Mouse (Mus musculus) limb, embryonic 14.5 days (tissue): ENCODE data around the gene Aaed1. TPM values are rescaled to one million over a fixed set of nuclear protein-coding genes. Genes with fewer than 3 reads are reported as not detected.
A peak's percentile ranks its signal among the peaks of the same experiment; 100 is the strongest.

ENCODE experiments used
- ATAC-seq: fragments of 200-750 bp; cut with Nextera tagmentation; 2 replicates; pipeline ENCODE4 v1.8.0; 2017; ENCODE audit warnings: low read depth, moderate number of reproducible peaks, moderate TSS enrichment; ENCODE audit not compliant: low FRiP score
- DNase-seq: peaks from one replicate; pipeline ENCODE4 v3.0.0-alpha.2; 2015; ENCODE audit warnings: low spot score
- H3K27ac ChIP-seq: fragments of 300-500 bp; sonication (generic); replicated peaks from 2 replicates; pipeline ENCODE4 v1.5.1; 2014; ENCODE audit warnings: low read depth, mild to moderate bottlenecking, low read length, moderate library complexity, mixed read lengths
- H3K27me3 ChIP-seq: fragments of 300-500 bp; sonication (generic); 2 replicates; pipeline ENCODE4 v1.6.1; 2014; ENCODE audit warnings: low read length, mixed read lengths; ENCODE audit not compliant: control insufficient read depth, insufficient read depth
- H3K36me3 ChIP-seq: fragments of 300-500 bp; sonication (generic); 2 replicates; pipeline ENCODE4 v1.6.1; 2014; ENCODE audit warnings: mild to moderate bottlenecking, low read length, moderate library complexity, mixed read lengths; ENCODE audit not compliant: control insufficient read depth, insufficient read depth
- H3K4me1 ChIP-seq: fragments of 300-500 bp; sonication (generic); 2 replicates; pipeline ENCODE4 v1.6.1; 2014; ENCODE audit warnings: antibody characterized with exemption, low read length, mixed read lengths; ENCODE audit not compliant: control insufficient read depth, insufficient read depth
- H3K4me2 ChIP-seq: fragments of 300-500 bp; sonication (generic); replicated peaks from 2 replicates; pipeline ENCODE4 v1.6.1; 2014; ENCODE audit warnings: low read depth, mild to moderate bottlenecking, low read length, moderate library complexity; ENCODE audit not compliant: severe bottlenecking
- H3K4me3 ChIP-seq: fragments of 300-500 bp; sonication (generic); replicated peaks from 2 replicates; pipeline ENCODE4 v1.5.1; 2014; ENCODE audit warnings: low read length
- H3K9ac ChIP-seq: fragments of 300-500 bp; sonication (generic); 2 replicates; pipeline ENCODE4 v1.6.1; 2014; ENCODE audit warnings: mild to moderate bottlenecking, low read depth, low read length, moderate library complexity; ENCODE audit not compliant: severe bottlenecking
- H3K9me3 ChIP-seq: fragments of 300-500 bp; sonication (generic); 2 replicates; pipeline ENCODE4 v1.6.1; 2016; ENCODE audit warnings: low read length; ENCODE audit not compliant: control insufficient read depth
- POLR2A ChIP-seq: fragments of 200-500 bp; IDR thresholded peaks from 2 replicates; pipeline ENCODE4 v1.8.0; 2012; ENCODE audit warnings: inconsistent platforms, mild to moderate bottlenecking, moderate library complexity, borderline replicate concordance; ENCODE audit not compliant: insufficient read depth, insufficient read length; ENCODE audit errors: extremely low read depth
- WGBS: fragments of 180-500 bp; shearing (Covaris S2); extraction: QIAGEN DNeasy Blood & Tissue Kit; methylation state at CpG from one replicate; pipeline ENCODE4 v1.1.7; 2014; 5-methylcytosine and 5-hydroxymethylcytosine counted together
- polyA plus RNA-seq, 2 experiments: library from polyadenylated mRNA; depleted of rRNA in 1 of 2; stranded (reverse) in 1 of 2; unstranded in 1 of 2; fragments of >200 nt; fragmentation: Nextera tagmentation in 1 of 2; extraction: Ambion mirVana in 1 of 2; gene quantifications; 2 replicates each; pipeline versions ENCODE4 v1.2.1 to v1.2.3; 2012 to 2014

Gene Aaed1
- polyA plus RNA-seq, 2 experiments = 19.8 to 31.9 TPM

GRCm38 (mm10) chr13:64253697-64254096, 58.8 kb downstream of the Aaed1 start:
- Histone ChIP-seq H3K27me3 (no peaks in the 10 kb centered on the region), H3K36me3 (no peaks in the 10 kb centered on the region), H3K27ac (no peak overlapping the region), H3K4me2 (no peak overlapping the region), H3K4me1 (peaks cover 6% of the 10 kb centered on the region; the same call in 1 of the 2 replicates), H3K4me3 (no peak overlapping the region), H3K9me3 (no peaks in the 10 kb centered on the region), H3K9ac (no peak overlapping the region)
- TF ChIP-seq POLR2A = no peak
- no peak for ATAC-seq
- DNase-seq = no peak

GRCm38 (mm10) chr13:64252147-64252546, 60.4 kb downstream of the Aaed1 start:
- 76% methylated on average over 5 of the region's 5 CpGs for WGBS
- DNase-seq = no peak
- Histone ChIP-seq H3K27me3 (no peaks in the 10 kb centered on the region), H3K27ac (no peak overlapping the region), H3K4me2 (no peak overlapping the region), H3K36me3 (no peaks in the 10 kb centered on the region), H3K9me3 (no peaks in the 10 kb centered on the region), H3K9ac (no peak overlapping the region), H3K4me1 (peaks cover 4% of the 10 kb centered on the region; the same call in 1 of the 2 replicates), H3K4me3 (no peak overlapping the region)
- no peak for TF ChIP-seq POLR2A
- ATAC-seq = no peak

- H3K9me3 ChIP-seq = no peaks in the 10 kb centered on the region
- 43% methylated on average over 1 of the region's 1 CpGs for WGBS
- no peak for DNase-seq
- H3K27ac ChIP-seq = no peak overlapping the region
- H3K27me3 ChIP-seq = no peaks in the 10 kb centered on the region
- H3K4me2 ChIP-seq = no peak overlapping the region
- H3K4me3 ChIP-seq = no peak overlapping the region
- H3K4me1 ChIP-seq = peaks cover 4% of the 10 kb centered on the region; the same call in 1 of the 2 replicates
- TF ChIP-seq POLR2A = no peak
- no peaks in the 10 kb centered on the region for H3K36me3 ChIP-seq
- no peak overlapping the region for H3K9ac ChIP-seq
- no peak for ATAC-seq
These were observed 62.1 kb downstream of the Aaed1 start for GRCm38 (mm10) chr13:64250363-64250762.

- Histone ChIP-seq H3K4me2 (peak overlapping the region; percentile 98), H3K27me3 (no peaks in the 10 kb centered on the region), H3K9me3 (no peaks in the 10 kb centered on the region), H3K4me3 (peak overlapping the region; percentile 55), H3K9ac (peak overlapping the region; percentile 64), H3K4me1 (peaks cover 4% of the 10 kb centered on the region; the same call in 1 of the 2 replicates), H3K27ac (peak overlapping the region; percentile 7; the same call in 1 of the 2 replicates), H3K36me3 (no peaks in the 10 kb centered on the region)
- no peak for TF ChIP-seq POLR2A
- 9% methylated on average over 21 of the region's 22 CpGs for WGBS
- peak; percentile 77 for DNase-seq
- ATAC-seq = peak; percentile 87
These were observed 63.6 kb downstream of the Aaed1 start for GRCm38 (mm10) chr13:64248775-64249524.

GRCm38 (mm10) chr13:64248161-64248774, 64.2 kb downstream of the Aaed1 start:
- no peaks in the 10 kb centered on the region for H3K9me3 ChIP-seq
- ATAC-seq (peak; percentile 84), DNase-seq (peak; percentile 30)
- H3K27ac ChIP-seq = peak overlapping the region; percentile 7; the same call in 1 of the 2 replicates
- no peaks in the 10 kb centered on the region for H3K27me3 ChIP-seq
- peak overlapping the region; percentile 98 for H3K4me2 ChIP-seq
- peak overlapping the region; percentile 64 for H3K9ac ChIP-seq
- TF ChIP-seq POLR2A = no peak
- peak overlapping the region; percentile 55 for H3K4me3 ChIP-seq
- no peaks in the 10 kb centered on the region for H3K36me3 ChIP-seq
- peaks cover 4% of the 10 kb centered on the region; the same call in 1 of the 2 replicates for H3K4me1 ChIP-seq
- 2% methylated on average over 24 of the region's 24 CpGs for WGBS
